Mouse (Mus musculus) kidney, postnatal 4 days (tissue): Measurements from ENCODE around the gene Slc38a9.
A peak's percentile ranks its signal among the peaks of the same experiment; 100 is the strongest.

ENCODE experiments used
- DNase-seq, 2 experiments: peaks; one replicate each; pipeline ENCODE4 v3.0.0; 2021; ENCODE audit warnings: mixed read lengths in 2 of 2

Gene Slc38a9

DNA sequence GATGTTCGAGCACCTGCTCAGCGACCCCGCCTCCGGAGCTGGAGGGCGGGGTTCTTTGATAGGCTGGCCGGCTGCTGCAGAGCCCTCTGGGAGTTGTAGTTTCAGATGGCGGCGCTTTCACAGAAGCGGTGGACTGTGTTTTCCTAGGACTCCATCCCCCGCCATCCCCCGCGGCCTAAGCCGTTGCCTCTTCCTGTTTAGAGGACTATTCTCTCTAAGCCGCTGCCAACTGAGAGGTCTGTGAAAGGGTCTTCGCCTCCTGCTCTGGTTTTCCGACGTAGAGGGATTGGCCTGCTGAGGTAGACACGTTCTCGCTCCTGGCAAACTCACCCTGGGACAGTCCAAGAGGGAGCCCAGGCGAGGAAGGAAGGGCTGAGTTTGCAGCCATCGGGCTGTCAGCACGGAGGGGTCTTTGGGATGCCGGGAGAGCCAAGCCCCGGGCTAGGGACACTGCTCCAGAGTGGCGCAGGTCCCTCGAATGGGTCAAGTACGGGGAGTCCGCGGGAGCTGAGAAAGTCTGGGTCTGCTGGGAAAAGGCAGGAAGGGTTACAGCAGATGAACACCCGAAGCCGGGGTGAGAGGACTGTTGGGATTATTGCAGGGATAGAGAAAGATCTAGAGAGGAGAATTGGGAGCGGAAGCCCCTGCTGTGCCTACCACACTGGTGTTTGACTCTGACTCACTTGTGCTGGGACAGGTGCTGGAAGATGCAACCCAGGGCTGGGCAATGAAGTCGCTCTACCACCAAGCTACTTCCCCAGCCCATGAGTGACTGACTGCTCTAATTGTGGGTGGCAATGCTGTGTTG, at the start of gene Slc38a9:
Gene Slc38a9, plus strand, starts transcription at position 178 of the 808 bp plus-strand sequence.
- DNase-seq = peak; percentile 93 to 95

DNA sequence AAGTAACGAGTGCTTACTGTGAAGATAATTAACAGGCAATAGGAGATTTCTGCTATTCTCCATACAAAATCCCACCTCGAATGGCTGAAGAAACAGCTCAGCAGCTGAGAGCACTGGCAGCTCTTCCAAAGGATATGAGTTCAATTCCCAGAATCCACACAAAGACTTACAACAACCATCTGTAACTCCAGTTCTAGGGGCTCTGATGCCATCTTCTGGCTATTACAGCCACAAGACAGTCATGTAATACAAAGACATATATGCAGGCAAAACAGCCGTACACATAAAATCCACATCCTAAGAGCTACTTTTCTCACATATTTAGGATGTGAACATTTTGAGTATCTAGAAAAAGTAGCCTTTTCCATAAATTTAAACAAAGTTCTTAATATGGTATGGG, 39.0 kb upstream of the Slc38a9 start:
- no peak for DNase-seq

DNA sequence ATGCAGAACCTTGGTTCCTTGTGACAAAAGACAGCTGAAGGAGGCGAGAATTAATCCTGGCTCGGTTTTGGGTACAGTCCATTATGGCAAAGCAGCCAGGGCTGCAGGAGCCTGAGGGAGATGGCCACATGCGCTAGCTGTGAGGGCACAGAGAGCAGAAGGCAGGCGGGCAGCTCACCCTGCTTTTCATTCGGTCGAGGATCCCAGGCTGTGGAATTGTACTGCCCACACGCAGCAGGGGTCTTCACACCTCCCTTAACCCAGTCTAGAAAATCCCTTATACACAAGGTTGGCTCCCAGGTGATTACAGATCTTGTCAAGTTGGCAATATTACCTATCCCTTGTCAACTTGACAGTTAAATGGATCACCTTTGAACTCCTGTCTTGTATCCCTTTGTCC, 36.9 kb upstream of the Slc38a9 start:
- DNase-seq = no peak

DNA sequence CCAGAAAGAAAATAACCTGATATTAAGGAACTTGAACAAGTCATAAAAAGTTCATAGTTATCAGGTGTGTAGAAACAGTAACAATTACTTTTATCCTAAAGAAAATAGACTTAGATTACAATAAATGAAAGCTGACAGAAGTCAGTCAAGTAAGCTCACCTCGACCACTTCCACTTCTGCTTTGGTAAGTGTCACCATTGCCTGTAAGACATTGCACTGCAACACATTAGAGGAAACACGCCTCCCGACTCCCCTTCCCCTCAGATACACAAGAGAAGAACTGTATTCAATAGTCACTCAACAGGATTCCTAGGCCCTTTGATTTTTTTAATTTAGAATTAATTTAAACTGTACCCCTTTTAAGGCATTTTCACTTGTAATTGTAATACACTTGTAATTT, 35.9 kb upstream of the Slc38a9 start:
- DNase-seq = no peak

DNA sequence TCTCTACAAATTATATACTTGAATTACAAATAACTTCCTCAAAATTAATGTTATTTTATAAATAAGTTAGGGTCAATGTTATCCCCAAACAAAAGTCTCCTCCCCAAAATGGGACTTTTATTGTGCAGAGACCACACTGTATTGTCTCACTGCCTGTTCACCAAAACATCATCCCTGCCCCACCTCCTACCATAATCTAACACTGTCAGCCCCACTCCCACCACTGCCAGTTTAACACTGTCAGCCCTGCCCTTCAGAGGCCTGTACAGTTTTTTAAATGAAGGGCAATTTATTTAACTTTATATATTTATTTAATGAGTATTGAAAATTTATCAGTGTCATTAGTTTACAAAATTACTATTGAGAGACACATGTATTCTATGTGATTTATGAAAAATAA, 35.0 kb upstream of the Slc38a9 start:
- DNase-seq = no peak

DNA sequence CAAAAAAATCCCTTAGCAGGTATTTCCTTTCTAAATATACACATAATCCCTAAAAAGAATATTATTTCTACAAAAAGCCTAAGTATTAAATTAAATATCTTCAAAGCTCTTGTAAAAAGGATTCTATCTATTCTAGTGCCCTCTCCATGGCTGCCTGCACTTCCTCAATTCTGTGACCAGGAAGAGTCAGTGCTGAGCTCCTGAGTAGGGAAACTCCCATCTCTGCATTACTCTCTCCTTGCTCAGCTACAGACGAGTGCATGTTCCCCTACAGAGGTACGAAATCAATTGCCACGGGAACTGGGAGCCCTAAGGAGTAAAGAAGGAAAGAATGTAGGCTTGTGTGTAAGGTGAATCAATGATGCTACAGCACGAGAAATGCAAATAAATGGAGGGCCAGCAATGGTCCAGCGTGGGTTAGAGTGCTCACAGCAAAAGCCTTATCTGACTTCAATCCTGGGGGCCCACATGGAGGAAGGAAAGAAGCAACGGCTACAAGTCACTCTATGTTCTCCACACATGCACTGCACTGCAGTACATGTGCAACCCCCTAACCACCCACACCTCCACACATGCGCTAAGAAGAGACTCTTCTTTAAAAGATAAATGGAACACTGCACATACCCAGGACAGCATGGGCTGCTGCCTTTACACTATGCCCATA, 25.2 kb upstream of the Slc38a9 start:
- DNase-seq = no peak

DNA sequence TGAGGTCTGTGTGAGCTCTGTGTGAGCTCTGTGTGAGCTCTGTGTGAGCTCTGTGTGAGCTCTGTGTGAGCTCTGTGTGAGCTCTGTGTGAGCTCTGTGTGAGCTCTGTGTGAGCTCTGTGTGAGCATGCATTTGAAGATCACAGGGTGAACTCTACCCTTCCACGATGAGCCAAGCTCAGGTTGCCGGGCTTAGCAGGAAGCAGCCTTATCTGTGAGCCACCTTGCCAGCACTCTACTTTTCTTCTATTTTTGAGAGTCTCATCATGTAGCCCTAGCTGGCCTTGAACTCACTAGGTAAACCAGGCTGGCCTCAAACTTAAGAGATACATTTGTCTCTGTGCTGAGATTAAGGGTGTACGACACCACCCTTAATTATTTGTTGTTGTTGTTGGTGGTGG, 24.1 kb upstream of the Slc38a9 start:
- DNase-seq = no peak

DNA sequence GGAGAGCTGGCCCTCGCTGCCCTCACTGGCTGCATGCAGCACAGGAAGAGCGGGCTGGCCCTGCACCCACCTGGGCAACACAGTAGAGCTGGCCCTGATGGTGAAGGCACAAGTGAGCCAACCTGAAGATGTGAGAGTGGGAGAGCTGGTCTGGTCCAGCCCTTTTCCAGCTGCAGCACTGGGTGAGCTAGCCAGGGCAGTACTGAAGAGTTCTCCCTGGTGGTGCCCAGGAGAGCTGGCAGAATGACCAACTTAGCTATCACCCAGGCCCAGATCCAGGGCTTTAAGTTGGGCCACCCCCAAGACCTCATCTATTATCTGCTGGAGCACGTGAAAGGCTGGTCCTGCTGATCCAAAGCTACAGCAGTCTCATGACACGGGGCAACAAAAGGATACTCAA, 21.4 kb upstream of the Slc38a9 start:
- no peak for DNase-seq

DNA sequence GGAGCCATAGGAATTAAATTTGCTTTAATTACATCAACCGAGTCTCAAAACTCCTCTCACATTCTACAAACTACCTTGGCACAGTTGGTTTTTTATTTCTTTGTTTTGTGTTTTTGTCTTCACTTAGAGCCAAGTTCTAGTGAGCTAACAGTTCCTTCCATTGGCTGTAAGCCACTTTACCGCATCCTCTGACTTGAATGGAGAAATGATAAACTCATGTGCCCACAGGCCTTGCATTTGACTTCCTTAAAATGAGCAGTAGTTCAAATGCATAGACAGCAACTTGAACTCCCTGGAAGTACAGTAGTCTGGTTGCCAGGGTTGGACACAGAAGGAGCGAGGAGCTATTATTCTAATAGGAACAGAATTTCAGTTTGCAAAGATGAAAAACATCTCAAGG, 17.7 kb upstream of the Slc38a9 start:
- no peak for DNase-seq

DNA sequence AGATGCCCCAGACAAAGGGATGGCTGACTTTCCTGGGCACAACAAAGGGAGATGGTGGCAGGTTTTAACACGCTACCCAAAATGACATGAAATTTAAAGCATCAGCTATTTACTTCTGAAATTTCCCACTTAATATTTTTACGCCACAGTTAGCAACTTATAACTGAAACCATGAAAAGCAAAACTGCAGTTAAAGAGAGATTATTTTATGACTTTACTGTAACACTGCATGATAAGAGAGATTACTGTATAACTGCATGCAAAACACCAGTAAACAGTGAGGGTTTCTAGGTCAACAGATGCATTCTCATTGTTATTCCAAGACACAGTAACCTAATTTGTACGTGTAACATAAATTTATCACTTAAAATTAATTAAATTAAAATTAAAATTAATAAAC, 15.6 kb upstream of the Slc38a9 start:
- no peak for DNase-seq

DNA sequence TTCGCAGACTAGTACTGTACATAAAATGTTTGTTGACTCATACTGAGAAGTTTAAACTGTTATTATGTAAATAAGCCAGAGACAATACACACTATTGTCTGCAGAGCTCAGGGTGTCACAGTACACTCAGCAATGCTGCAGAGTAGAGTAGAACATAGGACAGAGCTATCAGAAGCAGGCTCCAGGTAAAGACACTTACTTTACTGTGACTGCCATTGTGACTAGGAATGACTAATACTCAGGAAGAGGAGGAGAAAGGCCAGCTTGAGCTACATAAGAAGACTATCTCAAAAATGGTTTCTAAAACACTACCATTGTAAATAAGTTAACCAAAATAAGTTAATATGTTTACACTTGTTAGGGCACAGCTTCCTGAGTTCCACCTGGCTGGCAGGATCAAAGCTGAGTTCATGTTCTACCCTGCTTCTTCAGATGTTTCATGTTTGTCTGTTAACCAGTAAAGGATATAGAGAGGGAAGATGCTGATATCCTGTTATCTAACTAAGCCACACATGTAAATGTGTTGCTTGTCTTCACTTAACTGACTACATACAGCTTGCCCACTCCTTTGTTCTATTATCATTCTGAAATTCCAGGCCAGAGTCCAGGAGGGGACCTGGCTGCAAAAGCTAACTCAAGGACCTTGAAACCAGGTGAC, 14.9 kb upstream of the Slc38a9 start:
- no peak for DNase-seq

DNA sequence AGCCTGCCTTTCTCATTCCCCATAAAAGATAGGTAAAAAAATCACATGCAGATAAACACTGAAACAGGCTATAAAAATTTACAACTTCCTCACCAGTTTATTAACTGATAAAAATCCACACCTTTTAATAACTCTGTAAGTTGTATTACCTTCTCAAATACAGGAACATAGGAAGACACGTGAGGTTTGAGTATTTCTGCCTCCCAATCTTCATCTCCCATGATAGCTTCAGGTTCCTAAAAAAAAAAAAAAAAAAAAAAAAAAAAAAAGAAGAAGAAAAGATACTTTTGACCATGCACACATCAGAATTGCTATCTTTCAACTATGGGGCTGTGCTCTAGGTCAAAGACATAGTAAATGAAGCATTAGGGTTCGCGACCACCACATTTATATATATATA, 9.4 kb upstream of the Slc38a9 start:
- DNase-seq = no peak

DNA sequence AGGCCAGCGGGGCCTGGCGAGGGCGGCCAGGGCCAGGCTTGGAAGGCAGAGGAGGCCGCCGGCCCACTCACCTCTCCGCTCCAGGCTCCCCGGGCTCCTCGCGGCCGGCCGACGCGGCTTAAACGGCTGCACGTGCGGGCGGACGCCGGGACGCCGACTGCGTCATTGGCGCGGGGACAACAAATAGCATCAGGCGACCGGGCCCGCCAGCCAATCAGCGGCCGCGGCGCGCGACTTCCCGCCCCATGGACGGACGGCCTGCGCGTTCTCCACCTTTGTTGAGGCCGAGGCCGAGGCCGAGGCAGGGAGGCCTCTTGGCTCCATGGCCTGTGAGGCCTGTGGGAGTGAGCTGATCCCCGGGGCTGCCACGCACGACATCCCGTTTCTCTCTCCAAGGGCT, 8.3 kb upstream of the Slc38a9 start, which contains the start of gene Ddx4:
Gene Ddx4, minus strand, starts transcription at position 271 of the 400 bp plus-strand sequence.
- no peak for DNase-seq

DNA sequence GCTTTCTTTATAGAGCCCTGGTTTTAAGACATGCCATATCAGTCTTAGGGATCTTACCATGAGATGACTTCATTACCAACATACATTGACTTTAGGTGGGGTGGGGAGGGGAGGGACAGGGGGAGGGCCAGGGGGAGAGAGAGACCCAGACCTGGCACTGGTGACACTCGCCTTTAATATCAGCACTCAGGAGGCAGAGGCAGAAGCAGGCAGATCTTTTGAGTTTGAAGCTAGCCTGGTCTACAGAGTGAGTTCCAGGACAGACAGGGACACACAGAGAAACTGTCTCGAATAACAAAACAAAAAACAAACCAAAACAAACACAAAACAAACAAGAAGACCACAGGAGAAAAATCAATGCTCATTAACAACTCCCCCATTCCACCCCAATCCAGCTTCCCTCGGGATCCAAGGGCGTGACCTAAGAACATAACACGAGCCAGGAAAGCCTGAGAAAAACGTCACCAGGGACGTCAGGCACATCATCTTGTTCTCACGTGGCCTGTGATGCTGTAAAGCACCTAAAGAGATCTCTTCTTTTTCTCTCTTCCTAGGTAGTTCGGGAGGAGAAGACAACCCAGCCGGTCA, 471 bp upstream of the Slc38a9 start:
- no peak for DNase-seq

DNA sequence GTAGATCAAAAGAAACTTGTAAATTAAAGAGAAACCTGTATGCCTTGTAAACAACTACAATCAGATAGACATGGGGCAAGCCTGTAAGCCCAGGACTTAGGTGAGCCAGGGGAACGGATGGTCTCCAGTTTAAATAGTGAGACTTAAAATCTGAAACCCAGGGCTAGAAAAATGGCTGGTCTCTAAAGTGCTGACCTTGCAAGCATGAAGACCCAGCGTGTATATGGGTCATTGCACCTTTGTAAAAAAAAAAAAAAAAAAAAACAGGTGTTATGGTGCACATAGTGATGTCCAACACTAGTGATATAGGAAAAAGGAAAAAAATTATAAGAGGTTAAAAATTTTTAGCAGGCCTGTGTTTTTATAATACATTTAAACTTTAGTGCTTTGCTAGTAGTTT, 1.1 kb downstream of the Slc38a9 start:
- DNase-seq = no peak

DNA sequence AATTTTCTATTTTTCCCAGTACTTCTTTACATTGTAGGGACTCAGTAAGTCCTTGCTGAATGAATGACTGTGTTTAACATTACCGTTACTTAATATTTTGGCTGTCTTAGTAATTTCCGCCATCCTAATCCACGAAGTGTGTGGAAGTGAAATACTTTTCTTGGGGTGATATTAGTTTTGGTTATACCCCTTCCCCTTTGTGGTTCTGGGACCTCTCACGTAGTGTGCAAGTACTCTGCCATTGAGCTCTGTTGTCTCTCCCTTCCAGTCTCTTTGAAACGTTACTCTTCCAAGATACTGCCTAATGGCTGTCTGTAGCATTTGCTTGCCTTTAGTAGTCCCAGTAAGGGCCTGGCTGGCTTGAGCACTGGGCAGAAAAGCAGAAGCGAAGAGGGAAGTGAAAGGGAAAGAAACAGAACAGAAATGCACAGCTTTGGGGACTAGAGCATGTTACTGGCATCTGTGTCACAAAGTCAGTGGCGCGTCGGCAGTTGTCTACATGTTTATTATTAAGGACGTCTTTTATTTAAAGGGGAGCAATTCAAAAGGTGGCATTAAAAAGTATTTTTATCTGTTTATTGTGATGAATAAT, 6.0 kb downstream of the Slc38a9 start:
- no peak for DNase-seq

DNA sequence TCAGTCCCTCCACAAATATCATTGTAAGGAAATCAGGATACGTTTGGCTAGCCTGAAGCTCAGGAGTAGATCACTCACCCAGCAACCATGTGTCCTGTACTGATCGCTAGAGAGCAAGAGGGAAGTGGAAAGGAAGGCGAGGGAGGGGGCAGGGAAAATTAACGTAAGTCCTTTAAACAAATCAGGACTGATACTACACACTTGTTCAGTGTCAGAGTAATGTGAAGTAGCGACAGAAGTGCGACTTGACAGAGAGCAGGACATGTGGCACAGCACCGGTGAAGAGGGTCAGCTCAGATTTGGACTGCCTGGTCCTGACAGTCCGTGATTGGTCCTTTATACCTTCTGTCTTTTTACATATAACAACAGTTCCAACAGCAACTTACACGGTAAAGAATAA, 6.7 kb downstream of the Slc38a9 start:
- no peak for DNase-seq

DNA sequence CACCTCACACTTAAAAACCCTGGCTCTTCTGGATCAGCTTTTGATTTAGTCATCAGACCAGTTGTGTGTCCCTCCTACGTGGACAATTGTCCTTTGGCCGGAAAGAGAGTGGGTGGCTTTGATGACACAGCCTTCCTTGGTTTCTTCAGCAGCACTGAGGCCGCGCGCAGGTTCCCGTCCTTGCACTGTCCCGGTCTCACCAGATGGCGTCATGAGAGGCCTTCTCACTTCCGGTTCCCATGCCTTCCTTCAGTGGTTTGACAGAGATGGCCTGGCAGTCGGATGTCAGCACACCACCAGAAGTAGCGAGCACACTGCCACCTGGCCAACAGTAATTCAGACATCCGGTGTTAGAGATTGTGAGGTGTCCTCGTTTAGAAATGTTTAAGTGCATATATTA, 11.2 kb downstream of the Slc38a9 start:
- peak; percentile 12 to 20 for DNase-seq

DNA sequence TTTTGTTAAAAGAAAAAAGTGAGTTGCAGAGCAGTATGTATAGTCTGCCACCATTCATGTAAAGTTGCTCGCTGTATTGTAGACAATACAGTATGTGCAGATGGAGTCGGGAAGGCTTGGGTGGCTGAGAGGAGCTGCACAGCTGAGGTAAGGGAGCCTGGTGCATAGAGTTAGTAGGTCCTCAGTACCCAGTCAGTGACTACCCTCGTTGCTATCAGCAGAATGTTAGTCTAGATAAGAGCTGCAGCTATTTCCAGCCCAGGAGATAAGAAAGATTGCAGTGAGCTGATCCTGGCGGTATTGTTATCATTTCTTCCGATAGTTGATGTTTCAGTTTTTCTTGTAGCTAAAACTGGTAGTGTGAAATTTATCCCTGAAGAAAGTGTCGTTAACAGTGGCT, 12.2 kb downstream of the Slc38a9 start:
- DNase-seq = no peak

DNA sequence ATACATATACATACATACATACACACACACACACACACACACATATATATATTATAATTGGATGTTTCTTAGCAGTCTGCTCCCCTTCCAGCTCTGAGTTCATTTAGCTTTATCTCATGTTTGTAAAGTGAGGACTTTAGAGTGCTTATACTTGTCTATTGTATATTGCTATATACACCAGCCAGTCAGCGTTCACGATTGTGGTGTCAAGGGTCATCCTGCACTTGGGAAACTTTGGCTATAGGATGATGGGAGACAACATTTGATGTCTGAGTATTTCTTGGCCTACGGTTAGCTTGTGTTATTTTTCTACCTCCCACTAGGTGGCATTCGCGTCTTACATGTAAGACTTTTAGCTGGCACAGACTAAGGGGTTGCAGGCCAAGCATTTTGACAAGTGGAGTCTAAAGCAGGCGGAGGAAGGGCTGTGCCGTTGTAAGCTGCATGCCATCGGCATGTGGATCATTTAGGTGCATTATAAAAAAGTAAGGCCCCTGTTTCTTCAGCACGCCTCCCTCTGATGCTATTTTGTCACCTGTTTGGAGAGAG, 13.4 kb downstream of the Slc38a9 start:
- DNase-seq = peak; percentile 57 to 71

DNA sequence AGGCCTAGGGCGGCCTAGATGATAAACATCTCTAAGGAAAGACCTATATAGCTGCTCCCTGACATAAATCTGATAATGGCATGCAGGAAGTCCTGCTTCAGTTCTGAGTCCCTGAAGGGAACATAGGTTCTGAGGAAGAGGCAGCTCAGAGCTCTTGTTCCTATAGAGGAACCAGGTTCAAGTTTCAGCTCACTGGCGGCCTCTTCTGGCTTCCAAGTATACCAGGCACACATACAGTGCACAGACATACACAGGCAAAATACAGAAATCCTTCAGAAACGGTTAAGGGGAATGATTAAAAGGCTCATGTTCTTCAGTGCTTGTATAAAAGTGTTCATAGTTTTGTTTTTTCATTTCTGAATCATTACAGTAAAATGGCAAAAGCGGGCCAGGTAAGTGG, 17.6 kb downstream of the Slc38a9 start:
- DNase-seq = peak; percentile 18 to 45

DNA sequence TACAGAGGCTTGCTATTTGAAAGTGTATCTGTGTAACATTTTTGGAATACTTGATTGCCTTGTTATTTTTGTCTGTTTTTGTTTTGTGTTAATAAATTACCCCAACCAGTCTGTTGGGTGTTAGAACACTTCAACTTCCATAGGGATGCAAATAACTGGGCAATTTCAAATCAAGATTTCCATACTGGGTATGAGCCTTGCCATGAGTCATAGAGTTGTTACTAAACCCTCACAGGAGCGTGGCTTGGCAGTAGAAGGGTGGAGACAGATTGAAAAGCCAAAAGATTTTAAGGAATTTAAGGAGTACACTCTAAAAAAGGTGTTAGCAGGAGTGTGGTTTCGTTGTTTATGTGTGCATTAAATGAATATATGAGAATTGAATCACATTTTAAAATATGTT, 22.8 kb downstream of the Slc38a9 start:
- DNase-seq = no peak

DNA sequence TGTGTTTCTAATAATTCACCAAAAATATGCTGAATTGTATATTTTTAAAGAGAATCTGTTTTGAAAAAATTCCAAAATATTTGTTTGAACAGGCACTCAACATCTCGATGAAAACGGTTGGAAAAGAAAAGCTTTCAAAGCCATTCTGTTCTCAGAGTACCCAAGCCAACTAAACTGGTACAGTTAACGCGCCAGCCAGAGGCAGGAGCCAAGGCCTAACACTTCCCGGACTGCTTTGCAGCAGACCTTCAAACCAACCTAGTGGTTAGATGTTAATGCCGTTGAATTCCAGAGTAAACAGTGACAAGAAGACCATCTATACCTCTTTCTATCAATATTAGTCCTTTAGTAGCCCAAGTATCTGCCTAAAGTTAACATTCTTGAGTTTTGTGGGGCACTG, 23.4 kb downstream of the Slc38a9 start:
- no peak for DNase-seq
